Mouse (Mus musculus) ES-Bruce4 (cell line): ENCODE measurements around the gene Tapbpl. TPM values are rescaled to one million over a fixed set of nuclear protein-coding genes. Genes with fewer than 3 reads are reported as not detected.

Experiments
- H3K27ac ChIP-seq: 2 replicates; pipeline ENCODE4 v1.5.1; 2012; ENCODE audit warnings: low read length, inconsistent platforms; ENCODE audit not compliant: insufficient read depth
- H3K27me3 ChIP-seq: 2 replicates; pipeline ENCODE4 v1.6.1; 2012; ENCODE audit warnings: mild to moderate bottlenecking, low read length, inconsistent platforms; ENCODE audit not compliant: control insufficient read depth, poor library complexity, insufficient read depth, severe bottlenecking
- H3K36me3 ChIP-seq: 2 replicates; pipeline ENCODE4 v1.6.1; 2012; ENCODE audit warnings: inconsistent platforms, mild to moderate bottlenecking, low read length, moderate library complexity; ENCODE audit not compliant: control insufficient read depth, poor library complexity, insufficient read depth, severe bottlenecking
- H3K4me1 ChIP-seq: one replicate; pipeline ENCODE4 v1.8.1; 2011; ENCODE audit warnings: low read length; ENCODE audit not compliant: control insufficient read depth, insufficient read depth
- H3K4me3 ChIP-seq: 2 replicates; pipeline ENCODE4 v1.5.1; 2011; ENCODE audit warnings: low read depth, mild to moderate bottlenecking, low read length
- H3K9ac ChIP-seq: 2 replicates; pipeline ENCODE4 v1.6.1; 2012; ENCODE audit warnings: low read depth, mild to moderate bottlenecking, inconsistent platforms; ENCODE audit not compliant: poor library complexity, severe bottlenecking
- H3K9me3 ChIP-seq: replicated peaks from 2 replicates; pipeline ENCODE4 v1.6.1; 2012; ENCODE audit warnings: mild to moderate bottlenecking, low read length, inconsistent platforms; ENCODE audit not compliant: control insufficient read depth, poor library complexity, insufficient read depth, severe bottlenecking
- CTCF ChIP-seq: IDR thresholded peaks from one replicate; pipeline ENCODE4 v1.8.1; 2011; ENCODE audit warnings: low read depth, low read length
- EP300 ChIP-seq: IDR thresholded peaks from 2 replicates; pipeline ENCODE4 v1.6.1; 2011; ENCODE audit warnings: low read depth, low read length; ENCODE audit not compliant: insufficient read depth
- POLR2A ChIP-seq: IDR thresholded peaks from one replicate; pipeline ENCODE4 v1.8.1; 2011; ENCODE audit warnings: low read length; ENCODE audit not compliant: insufficient read depth
- polyA plus RNA-seq: library from polyadenylated mRNA; stranded (reverse); fragments of >200 nt; gene quantifications from 2 replicates; pipeline ENCODE4 v1.2.4, GENCODE M21; 2011; ENCODE audit warnings: low read depth; ENCODE audit not compliant: missing spikeins, insufficient read depth, insufficient read length

The Tapbpl gene
- polyA plus RNA-seq, 1 experiment, result 3.9 TPM

DNA sequence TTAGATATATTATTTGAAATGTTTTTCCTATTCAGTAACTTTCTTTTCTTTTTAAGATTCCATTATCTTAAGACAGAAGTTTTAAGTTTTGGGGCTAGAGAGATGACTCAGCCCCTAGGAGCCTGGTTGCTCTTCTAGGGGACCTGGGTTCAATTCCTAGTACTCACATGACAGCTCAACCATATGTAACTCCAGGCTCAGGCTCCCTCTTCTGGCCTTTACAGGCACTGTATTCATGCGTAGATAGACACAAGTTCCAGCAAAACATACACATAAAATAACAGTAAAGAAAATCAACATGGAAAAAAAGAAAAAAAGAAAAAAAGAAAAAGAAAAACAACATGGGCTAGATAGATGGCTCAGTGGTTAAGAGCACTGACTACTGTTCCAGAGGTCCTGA is 21.2 kb downstream of the Tapbpl start:
- Histone ChIP-seq H3K9me3 (no peaks in the 10 kb centered on the region), H3K4me1 (no peaks in the 10 kb centered on the region), H3K36me3 (no peaks in the 10 kb centered on the region), H3K27ac (no peak overlapping the region), H3K4me3 (no peak overlapping the region), H3K27me3 (no peaks in the 10 kb centered on the region), H3K9ac (no peak overlapping the region)
- TF ChIP-seq EP300 (no peak), CTCF (peak; percentile 8)

DNA sequence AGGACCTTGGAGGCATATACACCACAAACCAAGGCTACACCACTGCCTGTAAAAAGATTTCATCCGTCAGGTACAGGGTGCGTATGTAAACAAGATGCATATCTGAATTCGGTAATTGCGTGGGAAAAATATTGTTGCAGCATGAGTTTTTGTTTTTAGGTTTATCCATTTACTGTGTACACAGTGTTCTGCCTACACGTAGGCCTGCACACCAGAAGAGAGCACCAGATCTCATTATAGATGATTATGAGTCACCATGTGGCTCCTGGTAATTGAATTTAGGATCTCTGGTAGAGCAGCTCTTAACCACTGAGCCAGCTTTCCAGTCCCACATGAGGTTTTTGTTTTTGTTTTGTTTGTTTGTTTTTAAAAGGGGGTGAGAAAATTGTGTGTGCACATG is 34.5 kb downstream of the Tapbpl start:
- no peak for TF ChIP-seq POLR2A
- H3K9me3 ChIP-seq, result no peaks in the 10 kb centered on the region
- peaks cover 16% of the 10 kb centered on the region for H3K36me3 ChIP-seq
- 0 out of 2 replicates have a peak overlapping the region, but pooled peaks have one; percentile 23 for H3K9ac ChIP-seq
- H3K4me1 ChIP-seq, result peaks cover 3% of the 10 kb centered on the region
- no peaks in the 10 kb centered on the region for H3K27me3 ChIP-seq
- peak overlapping the region; percentile 93 for H3K27ac ChIP-seq
- no peak overlapping the region for H3K4me3 ChIP-seq

DNA sequence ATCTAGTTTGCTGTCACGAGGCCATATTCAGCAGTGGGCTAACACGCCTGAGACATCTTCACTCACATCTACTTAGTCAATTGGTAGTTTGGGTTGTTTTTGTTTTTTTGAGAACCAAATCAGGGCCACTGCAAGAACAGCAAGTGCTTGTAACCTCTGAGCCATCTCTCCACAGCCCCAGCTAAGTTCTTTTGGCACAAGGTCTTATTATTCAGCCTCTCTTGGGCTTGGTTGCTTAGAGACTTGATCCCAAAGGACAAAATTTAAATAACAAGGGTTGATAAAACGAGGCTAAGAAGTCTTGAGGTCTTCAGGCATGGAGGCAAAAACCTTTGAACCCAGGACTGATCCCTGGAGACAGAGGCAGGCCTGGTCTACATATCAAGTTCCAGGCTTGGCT is 35.4 kb downstream of the Tapbpl start:
- Histone ChIP-seq H3K4me1 (peaks cover 3% of the 10 kb centered on the region), H3K27ac (peak overlapping the region; percentile 93), H3K36me3 (peaks cover 16% of the 10 kb centered on the region), H3K9me3 (no peaks in the 10 kb centered on the region), H3K4me3 (no peak overlapping the region), H3K9ac (no peak overlapping the region), H3K27me3 (no peaks in the 10 kb centered on the region)
- TF ChIP-seq CTCF (no peak), EP300 (no peak), POLR2A (no peak)

DNA sequence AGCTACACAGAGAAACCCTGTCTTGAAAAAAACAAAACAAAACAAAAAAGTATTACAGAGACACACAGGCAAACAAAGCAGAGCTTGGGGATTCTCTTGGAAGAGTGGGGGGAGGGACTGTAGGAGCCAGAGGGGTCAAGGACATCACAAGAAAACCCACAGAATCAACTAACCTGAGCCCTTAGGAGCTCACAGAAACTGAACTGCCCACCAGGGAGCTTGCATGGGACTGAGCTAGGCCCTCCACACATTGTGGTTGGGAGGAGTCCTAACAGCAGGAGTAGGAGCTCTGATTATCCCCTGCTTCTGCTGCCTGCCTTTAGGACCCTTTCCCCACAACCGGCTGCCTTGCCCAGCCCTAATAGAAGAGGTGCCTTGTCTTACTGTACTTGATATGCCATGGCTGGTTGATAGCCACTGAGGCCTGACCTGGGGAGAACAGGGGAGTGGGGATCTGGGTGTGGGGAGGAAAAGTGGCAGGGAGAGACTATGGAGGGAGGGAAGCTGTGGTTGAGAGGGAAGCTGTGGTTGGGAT is 36.1 kb downstream of the Tapbpl start:
- H3K4me3 ChIP-seq, result no peak overlapping the region
- H3K36me3 ChIP-seq, result peaks cover 16% of the 10 kb centered on the region
- H3K27ac ChIP-seq, result peak overlapping the region; percentile 76
- H3K4me1 ChIP-seq, result peaks cover 3% of the 10 kb centered on the region
- H3K9me3 ChIP-seq, result no peaks in the 10 kb centered on the region
- H3K9ac ChIP-seq, result no peak overlapping the region
- TF ChIP-seq POLR2A (no peak), CTCF (no peak), EP300 (no peak)
- no peaks in the 10 kb centered on the region for H3K27me3 ChIP-seq

DNA sequence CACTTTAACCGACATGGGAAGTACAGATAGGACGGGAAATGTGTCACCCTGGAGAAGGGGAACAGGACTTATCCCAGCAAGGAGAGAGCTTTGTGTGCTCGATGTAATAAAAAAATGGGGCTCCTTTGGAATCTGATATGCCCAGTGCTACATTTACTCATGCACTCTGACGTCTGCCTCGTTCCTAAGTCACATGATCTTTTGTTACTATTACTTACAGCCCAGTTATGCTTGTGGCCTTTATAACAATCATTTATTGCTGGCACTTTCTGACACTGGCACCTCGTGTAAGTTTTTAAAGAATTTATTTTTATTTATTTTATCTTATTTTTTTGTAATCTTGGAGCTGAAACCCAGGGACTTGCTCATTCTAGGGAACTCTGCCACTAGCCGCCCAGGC is 38.3 kb downstream of the Tapbpl start:
- 0 out of 2 replicates have a peak overlapping the region, but pooled peaks have one; percentile 20 for H3K9ac ChIP-seq
- peaks cover 3% of the 10 kb centered on the region for H3K4me1 ChIP-seq
- no peaks in the 10 kb centered on the region for H3K9me3 ChIP-seq
- H3K36me3 ChIP-seq, result peaks cover 27% of the 10 kb centered on the region
- no peak for TF ChIP-seq CTCF
- no peak for TF ChIP-seq EP300
- TF ChIP-seq POLR2A, result no peak
- no peaks in the 10 kb centered on the region for H3K27me3 ChIP-seq
- no peak overlapping the region for H3K27ac ChIP-seq
- no peak overlapping the region for H3K4me3 ChIP-seq

DNA sequence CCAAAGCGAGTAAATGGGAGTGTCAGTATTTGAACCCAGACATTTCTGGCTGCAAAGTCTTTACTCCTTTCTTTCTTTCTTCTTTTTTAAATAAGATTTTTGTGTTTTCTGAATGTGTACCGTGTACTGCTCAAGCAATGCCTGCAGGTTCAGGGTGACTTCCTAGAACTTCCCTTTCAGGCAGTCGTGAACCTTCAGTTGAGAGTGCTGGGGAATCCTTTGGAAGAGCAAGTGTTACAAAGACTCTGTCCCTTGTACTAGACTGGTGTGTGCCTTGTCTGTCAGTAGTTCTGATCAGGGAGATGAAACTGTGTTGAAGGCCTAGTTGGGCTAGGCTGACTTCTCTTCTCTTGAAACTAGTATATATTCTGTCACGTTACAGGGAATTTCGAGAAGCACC is 38.8 kb downstream of the Tapbpl start:
- Histone ChIP-seq H3K27ac (0 out of 2 replicates have a peak overlapping the region, but pooled peaks have one; percentile 34), H3K4me1 (peaks cover 3% of the 10 kb centered on the region), H3K36me3 (peaks cover 32% of the 10 kb centered on the region)

More for the DNA sequence above, 38.8 kb downstream of the Tapbpl start:
- H3K4me3 ChIP-seq, result peak overlapping the region; percentile 97
- TF ChIP-seq CTCF (no peak), POLR2A (no peak), EP300 (no peak)
- H3K9ac ChIP-seq, result peak overlapping the region; percentile 89
- no peaks in the 10 kb centered on the region for H3K27me3 ChIP-seq
- H3K9me3 ChIP-seq, result no peaks in the 10 kb centered on the region
